Mouse (Mus musculus) erythroid progenitor cell, adult 5-6 weeks (primary cell): ENCODE data around the gene Ranbp10. TPM values are rescaled to one million over a fixed set of nuclear protein-coding genes. Genes with fewer than 3 reads are reported as not detected.
A peak's percentile ranks its signal among the peaks of the same experiment; 100 is the strongest.

Experiments
- ATAC-seq: replicated peaks from 2 replicates; pipeline ENCODE4 v1.8.0; 2016; ENCODE audit warnings: moderate number of reproducible peaks, mild to moderate bottlenecking, moderate TSS enrichment, inconsistent platforms; ENCODE audit not compliant: poor library complexity, low FRiP score, severe bottlenecking
- total RNA-seq, 2 experiments: library from RNA; stranded (forward) in 1 of 2; stranded (reverse) in 1 of 2; fragments of 150-400 nt in 1 of 2; fragments of 186-747, 209-891 nt in 1 of 2; gene quantifications; 2 replicates each; pipeline versions ENCODE4 v1.2.3 to v1.2.4; 2015 to 2017; ENCODE audit warnings: low replicate concordance in 2 of 2

The Ranbp10 gene
- total RNA-seq (2015; ENCODE audit: low replicate concordance) = 306 and 341 TPM in 2 replicates
- total RNA-seq (2017; ENCODE audit: low replicate concordance) = 296 and 297 TPM in 2 replicates

DNA sequence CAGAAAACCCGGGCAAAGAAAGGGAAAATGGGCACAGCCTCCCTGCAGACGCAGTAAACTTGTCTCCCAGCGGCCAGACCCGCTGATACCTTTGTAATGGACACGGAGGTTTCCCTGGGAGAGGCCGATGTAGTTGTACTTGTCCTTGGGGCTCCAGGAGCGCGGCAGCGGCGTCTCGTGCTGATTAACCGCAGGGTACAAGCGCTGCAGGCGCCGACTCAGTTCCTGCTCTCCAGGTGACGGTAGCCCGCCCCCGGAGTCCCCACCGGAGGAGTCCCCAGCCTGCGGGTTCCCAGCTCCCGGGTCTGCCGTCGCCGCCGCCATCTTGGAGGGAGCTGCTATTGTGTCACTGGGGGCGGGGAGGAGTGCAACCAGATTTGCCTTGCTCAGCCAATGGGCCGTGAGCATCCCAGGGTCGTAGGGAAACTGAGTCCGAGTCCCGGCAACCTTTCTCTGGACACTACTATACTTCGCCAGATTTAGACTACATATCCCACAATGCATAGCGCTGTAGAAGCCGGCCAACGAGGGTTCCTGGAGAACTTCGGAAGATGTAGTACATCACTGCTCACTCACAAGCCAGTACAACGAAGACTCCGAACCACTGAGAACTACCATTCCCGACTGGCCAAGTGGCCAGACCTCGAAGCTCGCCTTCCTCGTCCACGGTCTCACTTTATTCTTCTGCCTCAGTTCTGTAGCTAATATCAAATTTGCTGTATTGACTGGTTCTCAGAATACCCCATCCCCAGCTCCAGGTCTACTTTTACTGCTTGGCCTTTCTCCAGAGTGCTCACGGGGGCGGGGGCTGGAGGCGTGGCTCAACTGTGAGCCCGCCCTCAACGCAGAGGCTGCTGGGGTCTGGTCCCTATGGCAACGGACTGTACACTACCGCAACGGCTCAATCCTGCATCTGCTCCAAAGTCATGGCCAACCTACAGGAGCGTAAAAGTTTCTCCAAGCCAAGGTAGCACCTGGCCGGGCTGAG, at the start of gene Ranbp10, which contains the start of gene Tsnaxip1:
Gene Ranbp10, minus strand, starts transcription at position 490 of the 988 bp plus-strand sequence.
Gene Tsnaxip1, plus strand, starts transcription at position 871 of the 988 bp plus-strand sequence.
- ATAC-seq = peak; percentile 82

GRCm38 (mm10) chr8:105874301-105874700, 47.2 kb upstream of the Ranbp10 start:
- ATAC-seq = no peak

GRCm38 (mm10) chr8:105866364-105867029, 39.3 kb upstream of the Ranbp10 start:
- ATAC-seq = peak; percentile 56

- ATAC-seq = no peak
Observed at GRCm38 (mm10) chr8:105861951-105862350, 34.8 kb upstream of the Ranbp10 start.

GRCm38 (mm10) chr8:105860143-105860981, 33.2 kb upstream of the Ranbp10 start, which contains the start of gene Nutf2:
Gene Nutf2 (plus strand): TSS chr8:105860580.
- peak; percentile 86 for ATAC-seq

GRCm38 (mm10) chr8:105859314-105859713, 32.2 kb upstream of the Ranbp10 start:
- ATAC-seq = peak; percentile 36

GRCm38 (mm10) chr8:105858495-105858894, 31.3 kb upstream of the Ranbp10 start:
- no peak for ATAC-seq

- no peak for ATAC-seq
Observed at GRCm38 (mm10) chr8:105856168-105856835, 29.2 kb upstream of the Ranbp10 start.

- peak; percentile 5; the same call in 1 of the 2 replicates for ATAC-seq
Observed at GRCm38 (mm10) chr8:105855248-105856167, 28.4 kb upstream of the Ranbp10 start.

GRCm38 (mm10) chr8:105854715-105855216, 27.6 kb upstream of the Ranbp10 start, which contains the start of gene Thap11:
Gene Thap11 (plus strand): TSS chr8:105855132.
- peak; percentile 73 for ATAC-seq

DNA sequence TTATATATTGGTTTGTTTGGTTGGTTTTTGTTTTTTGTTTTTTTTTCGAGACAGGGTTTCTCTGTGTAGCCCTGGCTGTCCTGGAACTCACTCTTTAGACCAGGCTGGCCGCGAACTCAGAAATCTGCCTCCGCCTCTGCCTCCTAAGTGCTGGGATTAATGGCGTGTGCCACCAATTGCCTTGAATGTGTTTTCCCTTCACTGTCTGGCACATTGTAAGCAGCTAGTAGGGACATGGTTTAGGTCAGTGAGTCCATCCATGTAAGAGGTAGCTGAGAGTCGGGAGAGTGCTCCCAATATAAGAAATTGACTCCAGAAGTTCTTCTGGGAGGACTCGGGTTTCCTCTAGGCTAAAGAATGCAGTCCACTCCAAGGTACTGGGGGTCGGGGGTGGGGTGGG, 27.2 kb upstream of the Ranbp10 start:
- ATAC-seq = no peak

DNA sequence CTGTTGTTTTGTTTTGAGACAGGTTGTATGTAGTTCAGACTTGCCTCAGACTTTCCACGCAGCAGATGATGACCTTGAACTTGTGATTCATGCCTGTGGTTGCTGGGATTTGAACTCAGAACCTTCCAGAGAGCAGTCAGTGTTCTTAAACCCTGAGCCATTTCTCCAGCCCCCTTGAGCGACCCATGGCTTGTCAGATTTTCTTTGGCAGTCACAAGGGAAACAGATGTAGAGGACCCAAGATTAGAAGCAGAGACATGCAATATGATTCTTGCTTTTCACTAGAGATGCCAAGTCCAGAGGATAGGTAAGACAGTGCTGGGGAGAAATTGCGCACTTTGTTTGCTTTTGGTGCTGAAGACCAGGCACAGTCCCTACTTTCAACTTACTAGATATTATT, 26.0 kb upstream of the Ranbp10 start, which contains the start of gene Cenpt:
Gene Cenpt, minus strand, starts transcription at position 101 of the 400 bp plus-strand sequence.
- ATAC-seq = no peak

DNA sequence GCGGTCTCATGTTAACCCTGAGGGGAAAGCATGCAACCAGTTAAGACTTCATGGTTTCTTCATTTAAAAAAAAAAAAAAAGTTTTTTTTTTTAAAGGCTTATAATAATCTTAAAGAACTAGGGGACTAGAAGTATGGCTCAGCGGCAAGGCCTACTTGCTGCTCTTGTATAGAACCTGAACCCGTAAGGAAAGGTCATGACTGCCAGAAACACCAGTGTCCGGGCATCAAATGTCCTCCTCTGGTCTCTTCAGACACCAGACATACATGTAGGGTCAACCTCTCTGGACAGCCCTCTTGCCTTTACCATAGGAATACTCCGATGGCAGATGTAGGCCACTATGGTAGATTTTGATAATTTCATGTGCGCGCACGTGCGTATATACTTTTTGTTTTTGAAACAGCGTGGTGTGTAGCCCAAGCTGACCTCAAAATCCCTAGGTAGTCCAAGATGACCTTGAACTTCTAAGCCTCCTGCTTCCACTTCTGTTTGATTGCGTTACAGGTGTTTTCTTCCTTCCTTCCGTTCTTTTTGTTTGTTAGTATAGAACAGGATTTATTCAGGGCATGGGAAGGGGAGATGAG, 25.1 kb upstream of the Ranbp10 start:
- no peak for ATAC-seq

- ATAC-seq = peak; percentile 79
Observed at GRCm38 (mm10) chr8:105851651-105852143, 24.5 kb upstream of the Ranbp10 start.

DNA sequence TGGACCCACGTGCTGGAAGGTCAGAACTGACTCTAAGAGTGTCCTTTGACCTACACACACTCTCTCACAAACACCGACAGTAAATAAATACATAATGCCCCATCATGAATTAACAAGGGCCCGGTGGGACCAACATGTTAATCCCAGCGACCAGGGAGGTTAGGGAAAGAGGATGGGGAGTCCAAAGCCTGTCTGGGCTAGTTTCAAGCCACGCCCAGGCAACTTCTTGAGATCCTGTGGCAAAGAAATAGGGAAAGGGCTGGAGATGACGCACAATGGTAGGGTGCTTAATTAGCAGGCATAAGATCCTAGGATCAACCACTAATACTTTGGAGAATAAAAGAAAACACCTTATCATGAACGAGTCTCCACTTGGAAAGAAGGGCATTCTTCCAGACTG, 23.5 kb upstream of the Ranbp10 start:
- ATAC-seq = no peak

- ATAC-seq = no peak
Observed at GRCm38 (mm10) chr8:105850014-105850413, 22.9 kb upstream of the Ranbp10 start.

DNA sequence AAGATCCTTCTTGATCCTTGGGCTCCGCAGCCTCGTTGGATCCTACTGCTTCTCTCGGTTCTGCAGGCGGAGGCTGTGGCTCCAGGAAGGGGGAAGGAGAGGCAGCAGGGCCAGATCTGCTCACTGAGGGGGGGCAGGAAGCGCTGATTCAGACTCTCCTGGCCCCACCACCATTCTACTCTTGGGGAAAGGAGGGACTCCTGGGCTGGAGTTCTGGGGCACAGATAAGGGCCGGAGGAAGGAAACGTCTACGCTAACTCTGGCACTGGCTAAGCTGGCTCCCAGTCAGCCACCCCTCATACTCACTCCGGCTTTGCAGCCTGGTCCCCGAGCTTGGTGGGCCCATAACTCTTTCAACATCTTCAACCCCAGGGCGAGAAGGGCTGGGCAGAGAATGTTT, 19.5 kb upstream of the Ranbp10 start:
- ATAC-seq = no peak
